ENCODE assay signal across 30 mouse cellular contexts in the genomic region with DNA sequence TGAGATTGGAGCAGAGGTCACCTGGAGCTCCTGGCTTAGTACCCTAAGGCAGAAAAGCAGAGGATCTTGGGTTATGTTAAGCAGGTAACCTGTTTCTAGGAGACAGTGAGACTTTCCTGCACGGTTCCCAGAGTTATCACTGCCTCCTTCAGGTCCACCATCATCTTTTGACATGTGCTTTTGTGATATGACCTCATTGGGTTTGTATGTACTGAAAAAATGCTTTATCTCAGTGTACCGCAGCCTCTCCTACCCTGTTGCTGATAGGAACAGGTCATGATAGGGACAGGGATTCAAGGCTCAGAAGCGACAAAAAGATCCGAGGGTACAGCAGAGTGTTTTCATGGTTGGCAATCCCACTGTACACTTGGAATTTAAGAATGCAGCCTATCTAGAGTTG.
A peak's percentile ranks its signal among the peaks of the same experiment; 100 is the strongest.
DNase-seq lines count a peak whose midpoint lies in the region; ATAC-seq and TF ChIP-seq lines count a peak whose summit lies in the region.
"Had no signal": no experiment of that assay in that cellular context is flagged by ENCODE, and none has a peak within 500 bp of the region (broad histone marks: within the 10 kb centered on the region; RNA-seq: fewer than 3 reads in every experiment).

No protein-coding gene starts in this region.

- TF ChIP-seq CTCF in G1E (IDR thresholded peaks at IDR 0.05; ENCODE audit: low read depth, low read length) = no peak
- TF ChIP-seq CTCF in liver, postnatal 0 days (IDR thresholded peaks at IDR 0.05; ENCODE audit: low read depth) = no peak

- no peak overlapping the region for H3K9ac ChIP-seq in liver, embryonic 12.5 days
- no peak overlapping the region for H3K9ac ChIP-seq in liver, postnatal 0 days (replicated peaks)
- H3K9ac ChIP-seq: embryonic facial prominence, embryonic 12.5 days; hindbrain, embryonic 12.5 days; limb, embryonic 13.5 days; lung, embryonic 14.5 days; neural tube, embryonic 13.5 days had no signal

- TF ChIP-seq EP300 in liver, postnatal 0 days (IDR thresholded peaks at IDR 0.05; ENCODE audit: low read depth) = peak; percentile 52; the same call in 1 of the 2 replicates

- peak; percentile 35 for DNase-seq in CD4-positive helper T cell, adult 2 months (ENCODE audit: low read depth, low spot score)
- no peak for DNase-seq in G1E (ENCODE audit: low spot score)
- no peak for DNase-seq in liver, postnatal 0 days
- DNase-seq in cerebellum, postnatal 14 days = no peak
- no peak for DNase-seq in natural killer cell, adult 2 months (ENCODE audit: low spot score in 2 of 2)
- no peak for DNase-seq in left cerebral cortex, postnatal 36 days (ENCODE audit: low spot score in 2 of 2)
- DNase-seq: adrenal gland, postnatal 14 days; B cell, adult 2 months; cerebellum, adult 2 months; cerebellum, postnatal 36 days; gastrocnemius, postnatal 14 days; heart, postnatal 36 days; kidney, adult 8-10 months; kidney, postnatal 10 days; lung, embryonic 14.5 days; lung, postnatal 14 days; thymus, postnatal 36 days had no signal

- intact Hi-C loops in left cerebral cortex, postnatal 36 days (cut with DNase I) = no loop called here

- H3K27ac ChIP-seq in liver, embryonic 12.5 days = no peak overlapping the region
- H3K27ac ChIP-seq in liver, postnatal 0 days (ENCODE audit: low read depth) = no peak overlapping the region
- H3K27ac ChIP-seq: embryonic facial prominence, embryonic 12.5 days; hindbrain, embryonic 12.5 days; hindbrain, postnatal 0 days; limb, embryonic 13.5 days; neural tube, embryonic 13.5 days had no signal

- H3K4me1 ChIP-seq in G1E (ENCODE audit: insufficient read depth, low read depth, low read length) = peaks cover 69% of the 10 kb centered on the region
- peaks cover 13% of the 10 kb centered on the region for H3K4me1 ChIP-seq in liver, embryonic 12.5 days
- H3K4me1 ChIP-seq in liver, postnatal 0 days (ENCODE audit: insufficient read depth) = no peaks in the 10 kb centered on the region
- H3K4me1 ChIP-seq: embryonic facial prominence, embryonic 12.5 days; hindbrain, embryonic 12.5 days; neural tube, embryonic 13.5 days had no signal

- 0 out of 2 replicates have a peak, but pooled peaks have one; percentile 35 for ATAC-seq in G1E (ENCODE audit: extremely low read depth, insufficient number of reproducible peaks, low FRiP score, poor library complexity, severe bottlenecking)
- ATAC-seq in liver, embryonic 12.5 days = peak; percentile 77
- no peak for ATAC-seq in liver, postnatal 0 days
- ATAC-seq: forebrain, embryonic 14.5 days; hindbrain, postnatal 0 days; intestine, embryonic 16.5 days; midbrain, embryonic 16.5 days; Patski had no signal

- H3K9me3 ChIP-seq in G1E (replicated peaks) = no peaks in the 10 kb centered on the region
- H3K9me3 ChIP-seq in liver, embryonic 12.5 days (replicated peaks) = no peaks in the 10 kb centered on the region
- no peaks in the 10 kb centered on the region for H3K9me3 ChIP-seq in liver, postnatal 0 days (ENCODE audit: low read length)
- H3K9me3 ChIP-seq: embryonic facial prominence, embryonic 12.5 days; hindbrain, embryonic 12.5 days; limb, embryonic 13.5 days; neural tube, embryonic 13.5 days had no signal

- WGBS in liver, embryonic 12.5 days (ENCODE audit: insufficient replicate concordance) = 18% methylated on average over 4 of the region's 4 CpGs
- 58% methylated on average over 4 of the region's 4 CpGs for WGBS in liver, postnatal 0 days (ENCODE audit: insufficient replicate concordance)

- no peaks in the 10 kb centered on the region for H3K27me3 ChIP-seq in G1E (ENCODE audit: insufficient read depth, low read length)
- no peaks in the 10 kb centered on the region for H3K27me3 ChIP-seq in liver, embryonic 12.5 days (replicated peaks)
- no peaks in the 10 kb centered on the region for H3K27me3 ChIP-seq in liver, postnatal 0 days (ENCODE audit: insufficient read depth, low read length)
- H3K27me3 ChIP-seq: CH12.LX; embryonic facial prominence, embryonic 12.5 days; hindbrain, embryonic 12.5 days; limb, embryonic 13.5 days; neural tube, embryonic 13.5 days; Patski had no signal

- peaks cover 75% of the 10 kb centered on the region for H3K36me3 ChIP-seq in G1E (replicated peaks)
- H3K36me3 ChIP-seq in liver, embryonic 12.5 days = peaks cover 4% of the 10 kb centered on the region; the same call in 1 of the 2 replicates
- no peaks in the 10 kb centered on the region for H3K36me3 ChIP-seq in liver, postnatal 0 days (replicated peaks; ENCODE audit: insufficient read depth, low read length)
- H3K36me3 ChIP-seq: embryonic facial prominence, embryonic 12.5 days; hindbrain, embryonic 12.5 days; limb, embryonic 13.5 days; neural tube, embryonic 13.5 days had no signal

- H3K4me3 ChIP-seq in G1E (ENCODE audit: low read depth, low read length) = no peak overlapping the region
- H3K4me3 ChIP-seq in liver, embryonic 12.5 days = no peak overlapping the region
- no peak overlapping the region for H3K4me3 ChIP-seq in liver, postnatal 0 days (ENCODE audit: low read depth, low read length)
- H3K4me3 ChIP-seq: embryonic facial prominence, embryonic 12.5 days; hindbrain, embryonic 12.5 days; limb, embryonic 13.5 days; neural tube, embryonic 13.5 days had no signal

- no peak overlapping the region for H3K4me2 ChIP-seq in liver, embryonic 12.5 days
- H3K4me2 ChIP-seq in liver, postnatal 0 days (ENCODE audit: low read depth, low read length) = no peak overlapping the region
- H3K4me2 ChIP-seq: embryonic facial prominence, embryonic 12.5 days; heart, embryonic 11.5 days; hindbrain, embryonic 12.5 days; limb, embryonic 13.5 days; lung, embryonic 14.5 days; midbrain, embryonic 11.5 days; neural tube, embryonic 13.5 days had no signal
